Mouse (Mus musculus): ENCODE results near the gene Gss.

DNA sequence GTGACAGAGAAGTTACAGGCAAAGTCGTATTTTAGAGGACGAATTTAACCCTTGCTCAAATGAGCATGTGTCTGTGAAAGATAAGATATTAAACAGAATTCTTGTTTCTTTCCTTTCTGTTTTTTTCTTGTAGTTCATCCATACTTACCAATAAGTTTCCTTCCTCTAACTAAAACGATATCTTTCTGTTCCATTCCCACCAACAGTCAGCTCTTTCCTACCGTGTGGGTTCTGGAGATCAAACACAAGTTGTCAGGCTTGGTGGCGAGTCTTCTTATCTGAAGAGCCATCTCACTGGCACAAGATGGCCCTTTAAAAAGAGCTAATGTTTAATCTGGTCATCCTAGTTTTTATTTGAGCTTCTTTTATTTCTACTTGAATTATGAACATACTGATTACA is 65.2 kb downstream of the Gss start:
- TF ChIP-seq GATA1 (IDR thresholded peaks at IDR 0.05; ENCODE audit: low read length) (no peak), TAL1 (IDR thresholded peaks at IDR 0.05; ENCODE audit: low read length) (no peak)
